Mouse (Mus musculus): ENCODE data around the gene Casz1.

Gene Casz1

DNA sequence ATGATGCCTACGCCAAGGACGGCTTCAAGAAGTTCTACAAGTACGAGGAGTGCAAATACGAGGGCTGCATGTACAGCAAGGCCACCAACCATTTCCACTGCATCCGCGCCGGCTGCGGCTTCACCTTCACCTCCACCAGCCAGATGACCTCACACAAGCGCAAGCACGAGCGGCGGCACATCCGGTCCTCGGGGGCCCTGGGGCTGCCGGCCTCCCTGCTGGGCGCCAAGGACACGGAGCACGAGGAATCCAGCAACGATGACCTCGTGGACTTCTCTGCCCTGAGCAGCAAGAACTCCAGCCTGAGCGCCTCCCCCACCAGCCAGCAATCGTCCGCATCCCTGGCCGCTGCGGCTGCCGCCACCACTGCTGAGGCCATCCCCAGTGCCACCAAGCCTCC is 134.3 kb downstream of the Casz1 start:
- DNase-seq (ENCODE audit: low spot score) = no peak

- peak; percentile 26 for DNase-seq (ENCODE audit: low spot score)
These were observed 136.5 kb downstream of the Casz1 start for GRCm38 (mm10) chr4:148940674-148941211.

DNA sequence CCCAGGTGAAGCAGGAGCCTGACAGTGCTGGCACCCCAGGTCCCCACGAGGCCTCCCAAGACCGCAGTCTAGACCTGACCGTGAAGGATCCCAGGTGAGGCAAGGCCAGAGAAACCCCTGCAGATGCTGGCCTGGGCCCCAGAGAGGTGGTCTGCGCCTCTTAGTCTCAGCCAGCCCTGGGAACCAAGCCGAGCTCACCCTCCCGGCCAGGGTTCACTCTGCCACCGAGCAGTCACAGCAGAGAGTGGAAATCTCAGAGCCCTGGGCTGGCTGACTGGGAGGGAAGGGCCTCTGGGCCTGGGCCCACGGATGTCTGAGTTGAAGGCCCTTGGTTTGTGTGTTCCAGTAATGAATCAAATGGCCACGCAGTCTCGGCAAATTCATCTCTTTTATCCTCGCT is 137.1 kb downstream of the Casz1 start:
- DNase-seq (ENCODE audit: low spot score) = no peak

DNA sequence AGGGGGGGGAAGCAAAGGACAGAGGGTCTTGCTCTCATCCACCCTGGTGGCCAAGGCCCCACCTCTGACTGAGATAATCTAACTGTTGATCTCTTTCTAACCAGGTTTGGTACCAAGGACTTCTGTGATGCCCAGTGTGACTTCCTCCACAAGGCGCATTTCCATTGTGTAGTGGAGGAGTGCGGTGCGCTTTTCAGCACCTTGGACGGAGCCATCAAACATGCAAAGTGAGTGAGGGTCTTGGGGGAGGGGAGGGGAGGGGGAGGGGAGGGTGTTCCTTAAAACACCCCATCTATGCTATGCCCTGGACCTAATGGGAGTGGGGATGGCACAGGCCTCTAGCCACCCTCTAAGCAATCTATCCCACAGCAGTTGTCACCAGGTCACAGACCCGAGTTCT is 138.9 kb downstream of the Casz1 start:
- no peak for DNase-seq (ENCODE audit: low spot score)

- DNase-seq (ENCODE audit: low spot score) = no peak
These were observed 141.2 kb downstream of the Casz1 start for GRCm38 (mm10) chr4:148945476-148945881.

- no peak for DNase-seq (ENCODE audit: low spot score)
These were observed 141.8 kb downstream of the Casz1 start for GRCm38 (mm10) chr4:148946071-148946470.

DNA sequence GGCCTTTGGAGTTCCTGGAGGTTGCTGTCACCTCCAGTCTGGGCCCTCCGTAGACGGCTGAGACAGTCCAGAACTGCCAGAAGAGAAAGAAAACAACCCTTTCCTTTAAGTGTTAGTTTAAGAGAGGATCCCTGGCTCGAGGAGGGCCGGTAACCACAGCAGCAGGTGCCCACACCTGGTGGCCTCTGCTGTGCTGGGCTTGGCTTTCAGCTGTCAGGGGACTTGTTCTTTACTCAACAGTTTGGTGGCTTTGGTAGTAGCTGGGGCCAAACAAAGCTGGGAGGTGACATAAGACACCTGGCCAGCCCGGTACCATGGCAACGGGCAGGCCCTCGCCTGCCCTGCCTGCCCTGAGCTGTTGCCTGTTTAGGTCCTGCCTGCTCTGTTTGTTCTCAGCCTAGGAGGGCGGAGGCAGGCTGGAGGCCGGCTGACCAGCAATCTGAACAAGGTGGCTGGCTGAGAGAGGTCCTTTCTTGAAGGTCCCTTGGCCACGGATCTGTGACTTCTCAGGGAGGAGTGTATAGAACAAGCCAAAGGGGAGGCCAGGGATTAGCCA is 143.7 kb downstream of the Casz1 start:
- no peak for DNase-seq (ENCODE audit: low spot score)

- DNase-seq (ENCODE audit: low spot score) = no peak
These were observed 146.3 kb downstream of the Casz1 start for GRCm38 (mm10) chr4:148950487-148950886.

DNA sequence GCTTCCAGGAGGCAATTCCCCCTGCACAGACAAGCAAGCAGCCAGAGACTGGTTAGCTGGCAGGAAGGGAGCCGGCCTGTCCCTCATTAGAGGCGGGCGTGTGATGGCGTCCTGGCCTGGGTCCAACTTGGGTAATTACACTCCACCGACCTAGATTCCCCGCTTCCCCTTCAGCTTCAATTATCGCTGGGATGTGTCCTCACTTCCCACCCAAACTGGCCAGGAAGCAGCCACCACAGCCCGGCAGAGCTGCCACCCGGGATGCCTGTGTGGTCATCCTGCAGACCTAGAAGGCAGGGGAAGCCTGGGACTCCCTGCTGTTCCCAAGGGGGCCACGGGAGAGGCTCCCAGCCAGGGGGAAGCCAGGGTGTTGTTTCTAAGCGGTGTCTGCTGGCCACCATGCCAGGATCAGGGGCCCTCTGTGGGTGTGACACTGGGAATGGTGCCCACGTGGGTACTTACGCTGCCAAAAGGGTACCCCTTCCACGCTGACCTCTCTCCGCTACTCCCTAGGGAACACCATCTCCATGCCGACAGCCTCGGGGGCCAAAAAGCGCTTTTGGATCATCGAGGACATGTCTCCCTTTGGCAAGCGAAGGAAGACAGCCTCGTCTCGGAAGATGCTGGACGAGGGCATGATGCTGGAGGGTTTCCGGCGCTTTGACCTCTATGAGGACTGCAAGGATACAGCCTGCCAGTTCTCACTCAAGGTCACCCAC is 146.9 kb downstream of the Casz1 start:
- DNase-seq (ENCODE audit: low spot score) = no peak

DNA sequence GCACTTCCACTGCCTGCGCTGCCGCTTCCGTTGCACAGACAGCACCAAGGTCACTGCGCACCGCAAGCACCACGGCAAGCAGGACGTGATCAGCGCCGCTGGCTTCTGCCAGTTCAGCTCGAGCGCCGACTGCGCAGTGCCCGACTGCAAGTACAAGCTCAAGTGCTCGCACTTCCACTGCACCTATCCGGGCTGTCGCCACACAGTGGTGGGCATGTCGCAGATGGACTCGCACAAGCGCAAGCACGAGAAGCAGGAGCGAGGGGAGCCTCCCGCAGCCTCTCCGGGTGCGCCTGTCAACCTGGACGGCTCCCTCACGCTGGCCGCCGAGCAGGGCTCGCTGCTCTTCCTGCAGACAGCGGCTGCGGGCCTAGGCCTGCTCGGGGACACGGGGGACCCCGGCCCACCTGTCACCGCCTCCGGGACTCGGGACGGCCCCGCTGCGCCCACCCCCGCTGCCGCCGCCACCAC is 147.6 kb downstream of the Casz1 start:
- DNase-seq (ENCODE audit: low spot score) = no peak

DNA sequence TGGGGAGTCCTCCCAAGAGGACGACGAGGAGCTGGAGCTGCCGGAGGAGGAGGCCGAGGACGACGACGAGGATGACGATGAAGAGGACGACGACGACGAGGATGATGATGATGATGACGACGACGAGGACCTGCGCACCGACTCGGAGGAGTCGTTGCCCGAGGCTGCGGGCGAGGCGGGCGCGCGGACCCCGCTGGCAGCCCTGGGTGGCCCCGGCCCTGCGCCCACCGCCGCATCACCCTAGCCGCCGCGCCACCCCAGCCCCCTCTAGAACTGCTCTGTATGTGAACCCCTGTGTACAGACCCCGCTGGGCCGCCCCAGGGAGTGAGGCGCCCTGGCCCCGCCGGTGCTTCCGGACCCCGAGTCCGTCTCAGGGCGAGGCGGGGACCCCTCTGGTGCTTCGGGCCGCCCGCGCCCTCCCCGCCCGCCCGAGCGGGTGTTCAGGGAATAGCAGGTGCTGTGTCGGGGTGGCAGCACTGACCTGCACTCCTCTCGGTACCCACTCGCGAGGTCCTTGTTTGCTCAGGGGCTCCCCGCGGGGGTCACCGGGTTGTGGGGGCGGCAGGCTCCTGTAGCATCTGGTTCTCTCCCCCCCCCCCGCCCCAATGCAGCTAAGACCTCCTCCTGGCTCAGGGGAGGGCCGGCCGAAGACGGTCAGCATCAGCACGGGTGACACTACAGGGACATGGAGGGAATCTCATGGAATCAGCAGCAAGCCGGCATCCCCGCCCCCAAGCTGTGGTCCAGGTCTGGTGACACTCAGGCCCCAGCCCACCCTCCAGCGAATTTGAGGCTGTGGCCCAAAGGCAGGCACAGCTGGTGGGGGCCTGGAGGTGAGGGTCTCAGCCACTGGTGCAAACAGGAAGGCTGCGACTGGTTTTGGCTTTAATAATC is 148.3 kb downstream of the Casz1 start:
- no peak for DNase-seq (ENCODE audit: low spot score)

DNA sequence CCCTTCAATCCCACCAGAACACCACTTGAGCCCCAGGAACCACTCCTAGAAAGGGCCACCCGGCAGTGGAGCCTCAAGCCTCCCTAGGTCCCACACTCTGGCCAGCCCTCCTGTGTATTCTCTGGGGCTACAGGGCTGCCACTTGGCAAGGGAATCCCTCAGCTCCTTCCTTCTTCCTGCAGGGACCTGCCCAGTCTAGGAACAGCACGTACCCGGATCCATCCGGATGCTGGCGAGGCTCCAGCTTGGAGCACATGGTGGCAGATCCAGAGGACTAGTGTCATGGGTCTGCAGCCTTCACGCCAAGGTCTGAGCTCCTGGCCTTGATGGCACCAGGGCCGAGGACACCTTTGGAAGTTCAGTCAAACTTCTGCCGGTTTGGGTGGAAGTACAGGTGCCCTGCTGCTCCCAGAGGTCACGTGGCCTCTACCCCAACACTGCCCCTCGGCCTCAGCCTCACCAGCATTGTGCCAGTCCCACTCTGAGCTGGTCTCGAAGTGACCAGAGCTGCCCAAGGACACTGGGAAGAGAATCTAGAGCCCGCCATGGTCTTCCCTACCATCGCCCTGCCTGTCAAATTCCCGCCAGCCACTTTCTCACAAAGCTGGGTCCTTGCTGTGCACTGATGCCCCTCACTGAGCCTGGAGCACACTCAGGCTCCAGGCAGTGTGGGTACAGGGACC is 151.0 kb downstream of the Casz1 start:
- DNase-seq (ENCODE audit: low spot score) = no peak

- no peak for DNase-seq (ENCODE audit: low spot score)
These were observed 155.8 kb downstream of the Casz1 start for GRCm38 (mm10) chr4:148960011-148960410.

DNA sequence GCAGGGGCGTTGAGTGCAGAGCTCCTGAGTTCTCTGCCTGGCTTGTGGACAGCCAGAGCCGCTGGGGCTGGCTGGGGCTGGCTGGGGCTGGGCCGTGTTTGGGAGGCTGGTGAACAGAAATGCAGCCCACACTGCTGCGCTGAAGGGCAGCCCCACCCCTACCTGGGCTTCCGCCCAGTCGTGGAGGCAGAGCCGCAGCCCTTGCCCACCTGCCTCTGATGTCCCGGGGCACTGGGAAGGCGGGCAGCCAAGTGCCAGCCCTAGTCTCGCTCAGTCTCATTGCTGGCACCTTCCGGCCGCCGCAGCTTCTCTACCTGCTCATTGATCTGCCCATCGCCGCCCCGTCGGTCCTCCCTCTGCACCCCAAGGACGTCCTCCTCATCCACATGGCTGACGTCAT is 156.9 kb downstream of the Casz1 start:
- no peak for DNase-seq (ENCODE audit: low spot score)

DNA sequence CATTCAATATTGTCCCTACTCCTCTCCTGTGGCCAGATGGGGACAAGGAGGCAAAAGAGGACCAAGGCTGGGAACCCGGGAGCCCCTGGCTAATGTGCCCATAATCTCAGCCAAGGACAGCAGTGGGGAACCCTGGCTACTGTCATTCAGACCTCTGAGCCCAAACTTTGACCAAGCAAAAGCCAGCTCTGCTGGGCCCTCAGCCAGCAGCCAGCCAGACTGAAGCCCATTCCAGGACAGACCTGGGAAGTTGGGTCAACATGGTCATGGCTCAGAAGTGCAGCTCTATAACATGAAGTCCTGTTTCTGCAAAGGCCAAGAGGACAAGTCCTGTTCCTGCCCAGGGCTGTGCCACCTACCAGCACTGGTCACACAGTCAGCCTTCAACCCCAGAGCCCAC is 157.9 kb downstream of the Casz1 start:
- DNase-seq (ENCODE audit: low spot score) = no peak

DNA sequence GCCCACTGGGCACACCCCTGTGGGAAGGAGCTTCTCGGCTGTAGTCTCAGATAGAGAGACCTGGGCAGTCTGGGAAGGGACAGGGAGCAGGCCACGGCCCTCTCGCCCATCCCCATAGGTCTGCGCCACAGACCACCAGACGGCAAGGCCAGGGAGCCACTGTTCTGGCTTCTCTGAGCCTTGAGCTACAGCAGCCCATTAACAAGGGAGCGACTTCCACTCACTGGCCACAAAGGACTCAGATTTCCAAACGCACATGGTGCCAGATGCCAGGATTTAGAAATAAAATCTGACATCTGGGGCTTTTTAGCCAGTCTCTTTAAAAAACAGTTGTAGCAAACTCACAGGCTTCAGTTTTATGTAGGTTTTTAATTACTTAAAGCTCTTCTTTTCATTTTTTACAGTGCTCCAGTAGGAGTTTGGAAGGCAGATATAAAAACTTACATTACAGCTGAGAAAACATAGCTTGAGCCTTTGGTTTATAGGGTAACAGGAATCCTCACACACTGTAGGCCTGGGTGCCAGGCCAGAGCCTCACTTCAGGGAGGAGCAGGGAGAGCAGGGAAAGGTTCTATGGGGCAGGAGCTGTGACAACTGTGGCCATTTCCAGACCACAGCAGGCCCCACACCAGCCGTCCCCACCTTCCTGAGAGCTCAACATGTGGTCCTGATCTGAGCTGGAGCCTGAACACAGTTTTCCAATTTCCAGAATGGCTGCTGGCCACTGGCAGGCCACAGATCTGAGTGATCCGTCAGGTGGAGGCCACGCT is 160.5 kb downstream of the Casz1 start:
- no peak for DNase-seq (ENCODE audit: low spot score)

DNA sequence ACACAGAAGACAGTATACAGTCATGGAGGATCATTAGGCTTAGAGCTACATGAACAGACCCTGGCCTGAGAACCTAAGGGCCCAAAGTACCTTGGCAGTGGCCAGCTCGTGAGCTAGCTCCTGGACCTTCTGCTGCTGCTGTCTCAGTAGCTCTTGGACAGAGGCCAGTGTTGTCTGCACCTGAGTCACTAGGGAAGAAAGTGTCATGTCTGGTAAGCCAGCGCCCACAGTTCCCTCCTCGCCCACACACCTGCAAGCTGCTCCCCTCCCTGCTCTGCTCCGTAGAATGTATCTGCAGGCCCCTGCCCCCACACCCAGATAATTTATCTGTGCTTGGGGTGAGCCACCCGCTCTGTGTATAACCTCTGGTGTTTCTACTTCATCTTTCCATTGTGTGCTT is 161.9 kb downstream of the Casz1 start:
- DNase-seq (ENCODE audit: low spot score) = no peak

DNA sequence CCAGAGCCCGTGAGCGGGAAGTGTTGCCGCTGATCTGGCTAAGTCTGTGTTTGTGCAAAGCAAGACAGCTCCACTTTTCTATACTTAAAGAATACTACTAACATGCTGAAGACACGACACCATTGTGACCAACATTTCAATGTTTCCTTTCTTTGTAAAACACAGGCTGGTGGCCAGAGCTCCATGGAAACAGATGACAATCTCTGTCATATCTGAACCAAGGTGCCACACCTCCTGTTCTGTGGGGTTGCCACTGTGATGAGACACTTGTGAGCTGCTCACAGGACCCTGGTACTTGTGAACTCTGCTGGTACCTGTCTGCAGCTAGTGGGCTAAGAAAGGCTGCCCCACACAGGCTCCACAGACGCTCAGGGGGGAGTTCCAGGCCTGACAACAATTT is 164.6 kb downstream of the Casz1 start:
- no peak for DNase-seq (ENCODE audit: low spot score)

DNA sequence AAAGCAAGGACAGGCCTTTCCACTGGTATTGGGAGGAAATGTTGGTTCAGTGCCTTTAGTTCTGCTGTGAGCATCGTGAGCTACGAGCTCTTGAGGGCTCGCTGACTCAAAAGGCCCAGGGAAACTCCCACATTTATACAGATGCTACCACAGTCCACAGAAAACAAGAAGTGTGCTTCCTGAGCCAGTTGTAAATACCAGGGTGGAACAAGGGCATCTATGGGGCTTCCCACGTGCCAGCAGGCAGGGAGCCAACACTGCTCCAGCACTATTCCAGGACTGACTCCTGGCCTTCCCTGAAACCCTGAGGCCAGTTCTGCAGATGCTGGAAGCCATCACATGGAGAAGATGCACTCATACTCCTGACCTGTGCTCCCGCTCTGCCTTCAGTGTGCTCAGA is 165.4 kb downstream of the Casz1 start:
- DNase-seq (ENCODE audit: low spot score) = no peak

- no peak for DNase-seq (ENCODE audit: low spot score)
These were observed 166.5 kb downstream of the Casz1 start for GRCm38 (mm10) chr4:148970742-148971141.

DNA sequence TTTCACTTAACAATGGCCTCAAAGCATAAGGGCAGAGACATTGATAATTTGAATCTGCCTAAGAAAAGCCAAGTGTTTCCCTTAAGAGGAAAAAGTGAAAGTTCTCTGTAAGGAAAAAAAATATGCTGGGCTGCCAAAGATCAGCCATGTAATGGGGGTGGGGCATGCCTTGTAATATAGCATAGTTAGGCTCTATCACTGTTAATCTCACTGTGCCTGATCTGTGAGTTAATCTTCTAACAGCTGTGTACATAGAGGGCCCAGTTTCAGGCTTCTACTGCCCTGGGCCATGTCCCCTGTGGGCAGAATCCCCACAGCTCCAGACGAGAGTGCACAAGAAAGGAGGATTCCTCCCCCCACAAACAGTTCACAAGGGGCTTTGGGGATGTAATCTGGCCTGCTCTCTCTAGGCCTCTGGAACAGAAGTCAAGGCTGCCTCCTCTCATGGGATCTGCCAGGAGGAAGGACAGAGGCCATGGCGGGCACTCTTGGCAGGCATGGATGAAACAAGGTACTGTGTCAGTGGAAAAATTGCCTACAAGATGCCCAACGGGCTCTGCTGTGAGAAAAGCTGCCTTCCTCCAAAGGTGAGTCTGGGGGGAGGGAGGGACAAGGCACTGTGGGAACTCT is 167.5 kb downstream of the Casz1 start:
- no peak for DNase-seq (ENCODE audit: low spot score)

All from T-cell, adult 2 months (primary cell).